Mouse (Mus musculus) myocyte (in vitro differentiated cells): Measurements from ENCODE around the gene Sez6.

Source experiments
- CEBPB ChIP-seq: IDR thresholded peaks from 2 replicates; pipeline ENCODE4 v1.6.1; 2011; ENCODE audit warnings: mild to moderate bottlenecking, moderate library complexity; ENCODE audit not compliant: poor library complexity, insufficient read depth, severe bottlenecking
- E2F4 ChIP-seq: IDR thresholded peaks from one replicate; pipeline ENCODE4 v1.6.1; 2011; ENCODE audit warnings: mild to moderate bottlenecking, control low read depth, moderate library complexity; ENCODE audit not compliant: insufficient read depth
- MAX ChIP-seq: IDR thresholded peaks from one replicate; pipeline ENCODE4 v1.6.1; 2011; ENCODE audit warnings: low read depth, mild to moderate bottlenecking, control low read depth
- MYOD1 ChIP-seq, 3 experiments: IDR thresholded peaks; one replicate each; pipeline ENCODE4 v1.6.1; 2011; ENCODE audit warnings: control low read depth in 2 of 3, low read depth in 2 of 3, mild to moderate bottlenecking in 2 of 3, moderate library complexity in 1 of 3; ENCODE audit not compliant: insufficient read length in 2 of 3, control insufficient read depth in 1 of 3
- MYOG ChIP-seq, 3 experiments: IDR thresholded peaks; one replicate each; pipeline ENCODE4 v1.6.1; 2011; ENCODE audit warnings: control low read depth in 2 of 3, low read depth in 2 of 3, mild to moderate bottlenecking in 2 of 3; ENCODE audit not compliant: insufficient read length in 2 of 3, control insufficient read depth in 1 of 3, insufficient read depth in 1 of 3
- POLR2A ChIP-seq: IDR thresholded peaks from one replicate; pipeline ENCODE4 v1.6.1; 2011; ENCODE audit warnings: low read depth, mild to moderate bottlenecking, control low read depth, moderate library complexity; ENCODE audit not compliant: insufficient read length
- REST ChIP-seq: IDR thresholded peaks from one replicate; pipeline ENCODE4 v1.6.1; 2011; ENCODE audit warnings: mild to moderate bottlenecking, control low read depth, moderate library complexity; ENCODE audit not compliant: insufficient read depth, insufficient read length
- SRF ChIP-seq: IDR thresholded peaks from one replicate; pipeline ENCODE4 v1.6.1; 2011; ENCODE audit warnings: low read depth; ENCODE audit not compliant: control insufficient read depth, insufficient read length
- TCF12 ChIP-seq: IDR thresholded peaks from one replicate; pipeline ENCODE4 v1.6.1; 2011; ENCODE audit warnings: mild to moderate bottlenecking, control low read depth; ENCODE audit not compliant: poor library complexity, insufficient read depth, severe bottlenecking
- USF1 ChIP-seq: IDR thresholded peaks from one replicate; pipeline ENCODE4 v1.6.1; 2011; ENCODE audit warnings: low read depth, mild to moderate bottlenecking, control low read depth, moderate library complexity

DNA sequence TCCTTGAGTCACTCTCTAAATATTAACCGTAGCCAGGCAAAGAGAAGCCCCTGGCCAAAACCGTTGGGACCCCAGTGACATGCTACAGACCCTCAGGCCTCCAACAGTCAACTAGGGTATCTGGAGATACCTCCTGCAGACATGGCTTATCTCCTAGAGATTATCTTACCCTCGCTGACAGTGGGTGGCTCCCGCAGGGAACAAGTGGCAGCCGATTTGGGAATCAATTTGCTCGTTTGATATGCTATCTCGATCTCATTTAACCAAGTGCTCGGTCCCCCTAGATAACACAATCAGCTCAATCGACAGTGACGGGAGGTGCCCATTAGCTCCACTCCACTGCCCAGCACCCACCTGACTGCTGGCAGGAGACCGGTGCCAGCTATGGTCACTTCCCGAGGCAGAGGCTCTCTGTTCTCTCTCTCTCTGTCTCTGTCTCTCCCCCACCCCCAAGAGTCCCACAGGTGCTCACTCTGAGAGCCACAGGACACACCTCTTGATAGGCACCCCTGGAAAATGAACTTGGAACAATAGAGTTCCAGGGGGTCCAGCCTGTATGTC lies 19.6 kb downstream of the Sez6 start:
- TF ChIP-seq MAX: no peak
- no peak for TF ChIP-seq TCF12
- TF ChIP-seq MYOG (IDR thresholded peaks at IDR 0.05; ENCODE audit: control insufficient read depth in 1 of 3, insufficient read depth in 1 of 3, insufficient read length in 2 of 3, low read depth in 2 of 3): no peak
- TF ChIP-seq POLR2A: no peak
- no peak for TF ChIP-seq CEBPB
- TF ChIP-seq SRF: no peak
- no peak for TF ChIP-seq USF1
- TF ChIP-seq E2F4: no peak
- TF ChIP-seq MYOD1 (IDR thresholded peaks at IDR 0.05; ENCODE audit: control insufficient read depth in 1 of 3, insufficient read length in 2 of 3, low read depth in 2 of 3): no peak
- TF ChIP-seq REST: no peak
